Mouse (Mus musculus) kidney, embryonic 15.5 days (tissue): ENCODE data around the gene Supt3. TPM values are rescaled to one million over a fixed set of nuclear protein-coding genes. Genes with fewer than 3 reads are reported as not detected.

Experiments
- ATAC-seq: fragments of 200-750 bp; cut with Nextera tagmentation; replicated peaks from 2 replicates; pipeline ENCODE4 v1.8.0; 2017; ENCODE audit warnings: moderate TSS enrichment; ENCODE audit not compliant: low FRiP score
- H3K27ac ChIP-seq: fragments of 300-500 bp; sonication (generic); 2 replicates; pipeline ENCODE4 v1.5.1; 2015; ENCODE audit warnings: mild to moderate bottlenecking, inconsistent platforms
- H3K27me3 ChIP-seq: fragments of 300-500 bp; sonication (generic); 2 replicates; pipeline ENCODE4 v1.6.1; 2015; ENCODE audit warnings: inconsistent platforms
- H3K36me3 ChIP-seq: fragments of 300-500 bp; sonication (generic); 2 replicates; pipeline ENCODE4 v1.6.1; 2015; ENCODE audit warnings: inconsistent platforms
- H3K4me1 ChIP-seq: fragments of 300-500 bp; sonication (generic); 2 replicates; pipeline ENCODE4 v1.6.1; 2015; ENCODE audit warnings: inconsistent platforms
- H3K4me2 ChIP-seq: fragments of 300-500 bp; sonication (generic); 2 replicates; pipeline ENCODE4 v1.6.1; 2015; ENCODE audit warnings: moderate library complexity, mild to moderate bottlenecking, inconsistent platforms
- H3K4me3 ChIP-seq: fragments of 300-500 bp; sonication (generic); replicated peaks from 2 replicates; pipeline ENCODE4 v1.5.1; 2015; ENCODE audit warnings: mild to moderate bottlenecking, inconsistent platforms
- H3K9ac ChIP-seq: fragments of 300-500 bp; sonication (generic); 2 replicates; pipeline ENCODE4 v1.6.1; 2015; ENCODE audit warnings: mild to moderate bottlenecking, inconsistent platforms
- H3K9me3 ChIP-seq: fragments of 300-500 bp; sonication (generic); replicated peaks from 2 replicates; pipeline ENCODE4 v1.6.1; 2016; ENCODE audit warnings: inconsistent platforms
- WGBS: fragments of 180-500 bp; shearing (Covaris S2); methylation state at CpG from one replicate; pipeline ENCODE4 v1.1.7; 2015; ENCODE audit warnings: mixed read lengths; 5-methylcytosine and 5-hydroxymethylcytosine counted together
- polyA plus RNA-seq: library from polyadenylated mRNA; unstranded; fragments of >200 nt; fragmentation: Nextera tagmentation; extraction: Ambion mirVana; gene quantifications from 2 replicates; pipeline ENCODE4 v1.2.1, GENCODE M21; 2015

The Supt3 gene
- polyA plus RNA-seq, 1 experiment from 2014 or later = 22.4 TPM

GRCm38 (mm10) chr17:44743780-44744179 lies 33.2 kb upstream of the Supt3 start:
- no peaks in the 10 kb centered on the region for H3K9me3 ChIP-seq
- WGBS = 54% methylated on average over 3 of the region's 3 CpGs
- H3K4me3 ChIP-seq = no peak overlapping the region
- H3K27ac ChIP-seq = no peak overlapping the region
- H3K9ac ChIP-seq = no peak overlapping the region
- H3K27me3 ChIP-seq = peaks cover 22% of the 10 kb centered on the region
- ATAC-seq = no peak
- no peak overlapping the region for H3K4me2 ChIP-seq
- H3K36me3 ChIP-seq = no peaks in the 10 kb centered on the region
- H3K4me1 ChIP-seq = no peaks in the 10 kb centered on the region

DNA sequence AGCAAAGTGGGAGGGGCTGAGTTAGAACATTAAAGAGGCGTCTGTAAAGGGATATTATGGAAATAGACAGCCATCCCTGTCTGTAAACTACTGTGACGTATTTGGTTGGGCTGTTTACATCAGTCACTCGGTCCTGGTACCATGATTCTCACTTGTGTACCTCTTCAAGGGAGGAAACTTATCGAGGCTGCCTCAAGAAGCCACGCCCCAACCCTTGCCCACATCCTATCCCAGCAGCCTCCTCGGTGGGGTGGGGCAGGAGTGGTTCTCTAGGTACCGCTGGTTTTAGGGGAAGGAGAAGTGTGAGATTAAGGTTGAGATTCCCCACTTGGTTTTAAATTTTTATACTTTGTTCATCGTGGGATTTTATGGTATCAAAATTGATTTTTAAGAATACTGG lies 31.6 kb upstream of the Supt3 start:
- Histone ChIP-seq H3K27me3 (peaks cover 7% of the 10 kb centered on the region), H3K9me3 (no peaks in the 10 kb centered on the region), H3K9ac (no peak overlapping the region), H3K4me3 (no peak overlapping the region), H3K4me2 (no peak overlapping the region), H3K36me3 (no peaks in the 10 kb centered on the region), H3K4me1 (no peaks in the 10 kb centered on the region), H3K27ac (no peak overlapping the region)
- WGBS = 89% methylated on average over 8 of the region's 8 CpGs
- ATAC-seq = no peak

DNA sequence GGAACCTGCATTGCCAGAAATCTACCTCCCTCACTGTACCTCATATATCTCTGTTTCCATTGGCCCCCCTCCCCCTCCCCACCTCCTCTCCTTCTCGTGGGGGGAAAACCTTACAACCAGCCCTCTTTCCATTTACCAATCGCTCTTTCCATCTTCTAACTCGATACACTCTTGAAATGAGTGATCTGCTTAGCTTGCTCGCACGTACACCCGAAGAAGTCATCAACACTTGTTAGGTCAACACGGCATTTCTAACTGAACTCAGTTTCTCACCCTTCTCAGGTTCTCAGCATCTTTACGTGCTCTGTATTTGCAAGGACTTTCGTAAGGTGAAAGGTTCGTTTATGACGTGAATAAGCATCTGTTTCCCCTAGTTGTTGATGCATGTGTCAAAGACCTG lies 10.6 kb upstream of the Supt3 start:
- Histone ChIP-seq H3K4me1 (no peaks in the 10 kb centered on the region), H3K9ac (no peak overlapping the region), H3K36me3 (no peaks in the 10 kb centered on the region), H3K9me3 (no peaks in the 10 kb centered on the region), H3K27ac (no peak overlapping the region), H3K4me2 (no peak overlapping the region), H3K27me3 (no peaks in the 10 kb centered on the region), H3K4me3 (no peak overlapping the region)
- no peak for ATAC-seq
- WGBS = 79% methylated on average over 11 of the region's 11 CpGs

GRCm38 (mm10) chr17:44766975-44767374 lies 10.0 kb upstream of the Supt3 start:
- Histone ChIP-seq H3K9ac (no peak overlapping the region), H3K9me3 (no peaks in the 10 kb centered on the region), H3K4me2 (no peak overlapping the region), H3K27me3 (no peaks in the 10 kb centered on the region), H3K4me3 (no peak overlapping the region), H3K36me3 (no peaks in the 10 kb centered on the region), H3K4me1 (no peaks in the 10 kb centered on the region), H3K27ac (no peak overlapping the region)
- 81% methylated on average over 2 of the region's 2 CpGs for WGBS
- ATAC-seq = no peak

GRCm38 (mm10) chr17:44767375-44767774 lies 9.6 kb upstream of the Supt3 start:
- 94% methylated on average over 1 of the region's 1 CpGs for WGBS
- no peaks in the 10 kb centered on the region for H3K36me3 ChIP-seq
- no peak overlapping the region for H3K27ac ChIP-seq
- H3K4me3 ChIP-seq = no peak overlapping the region
- no peak overlapping the region for H3K4me2 ChIP-seq
- no peak for ATAC-seq
- H3K27me3 ChIP-seq = no peaks in the 10 kb centered on the region
- no peaks in the 10 kb centered on the region for H3K4me1 ChIP-seq
- H3K9me3 ChIP-seq = no peaks in the 10 kb centered on the region
- H3K9ac ChIP-seq = no peak overlapping the region

- Histone ChIP-seq H3K4me3 (no peak overlapping the region), H3K4me2 (no peak overlapping the region), H3K27ac (no peak overlapping the region), H3K36me3 (no peaks in the 10 kb centered on the region), H3K9me3 (no peaks in the 10 kb centered on the region), H3K4me1 (no peaks in the 10 kb centered on the region), H3K27me3 (no peaks in the 10 kb centered on the region), H3K9ac (no peak overlapping the region)
- ATAC-seq = no peak
- WGBS = 66% methylated on average over 5 of the region's 5 CpGs
Observed at GRCm38 (mm10) chr17:44768522-44768921, 8.4 kb upstream of the Supt3 start.

GRCm38 (mm10) chr17:44770871-44771270 lies 6.1 kb upstream of the Supt3 start:
- Histone ChIP-seq H3K27me3 (no peaks in the 10 kb centered on the region), H3K4me3 (no peak overlapping the region), H3K9ac (no peak overlapping the region), H3K4me1 (no peaks in the 10 kb centered on the region), H3K9me3 (no peaks in the 10 kb centered on the region), H3K36me3 (no peaks in the 10 kb centered on the region), H3K4me2 (no peak overlapping the region), H3K27ac (no peak overlapping the region)
- ATAC-seq = no peak
- WGBS = 87% methylated on average over 2 of the region's 2 CpGs

- Histone ChIP-seq H3K4me3 (no peak overlapping the region), H3K4me1 (no peaks in the 10 kb centered on the region), H3K27me3 (no peaks in the 10 kb centered on the region), H3K9ac (no peak overlapping the region), H3K9me3 (no peaks in the 10 kb centered on the region), H3K36me3 (no peaks in the 10 kb centered on the region), H3K4me2 (no peak overlapping the region), H3K27ac (no peak overlapping the region)
- ATAC-seq = no peak
- WGBS = 92% methylated on average over 2 of the region's 2 CpGs
Observed at GRCm38 (mm10) chr17:44772576-44772975, 4.4 kb upstream of the Supt3 start.

GRCm38 (mm10) chr17:44777337-44777804 lies 419 bp downstream of the Supt3 start:
- Histone ChIP-seq H3K4me2 (peak overlapping the region; percentile 79), H3K9ac (peak overlapping the region; percentile 93), H3K9me3 (no peaks in the 10 kb centered on the region), H3K27me3 (no peaks in the 10 kb centered on the region), H3K36me3 (no peaks in the 10 kb centered on the region), H3K27ac (peak overlapping the region; percentile 92), H3K4me3 (peak overlapping the region; percentile 85), H3K4me1 (peaks cover 7% of the 10 kb centered on the region; the same call in 1 of the 2 replicates)
- WGBS = under 1% methylated on average over 33 of the region's 35 CpGs
- ATAC-seq = peak; percentile 88

DNA sequence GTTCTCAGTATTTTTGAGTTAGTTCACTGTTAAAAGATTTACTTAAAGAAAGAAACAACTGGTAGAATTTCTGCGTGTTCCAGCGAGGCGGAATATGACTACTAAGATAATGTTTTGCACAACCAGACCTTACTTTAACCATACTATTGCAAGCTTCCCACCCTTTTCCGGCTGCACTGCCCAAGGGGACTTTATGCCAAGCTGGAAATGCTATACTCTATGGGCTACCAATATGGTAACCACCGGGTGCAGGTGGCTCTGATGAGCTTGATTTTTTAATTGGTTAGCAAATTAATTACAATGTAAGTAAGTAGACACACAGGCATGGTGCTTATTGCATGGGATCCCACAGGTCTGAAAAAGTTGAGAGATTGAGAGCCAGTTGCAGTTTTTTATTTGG lies 1.2 kb downstream of the Supt3 start:
- Histone ChIP-seq H3K4me3 (peak overlapping the region; percentile 85), H3K4me2 (peak overlapping the region; percentile 79), H3K27ac (peak overlapping the region; percentile 92; the same call in 1 of the 2 replicates), H3K36me3 (no peaks in the 10 kb centered on the region), H3K27me3 (no peaks in the 10 kb centered on the region), H3K4me1 (peaks cover 7% of the 10 kb centered on the region; the same call in 1 of the 2 replicates), H3K9ac (0 out of 2 replicates have a peak overlapping the region, but pooled peaks have one; percentile 93), H3K9me3 (no peaks in the 10 kb centered on the region)
- no peak for ATAC-seq
- 65% methylated on average over 5 of the region's 5 CpGs for WGBS

GRCm38 (mm10) chr17:44780353-44780752 lies 3.4 kb downstream of the Supt3 start:
- H3K9ac ChIP-seq = no peak overlapping the region
- 71% methylated on average over 4 of the region's 4 CpGs for WGBS
- no peaks in the 10 kb centered on the region for H3K36me3 ChIP-seq
- no peak for ATAC-seq
- no peaks in the 10 kb centered on the region for H3K27me3 ChIP-seq
- H3K27ac ChIP-seq = no peak overlapping the region
- H3K4me3 ChIP-seq = no peak overlapping the region
- H3K4me2 ChIP-seq = no peak overlapping the region
- H3K9me3 ChIP-seq = no peaks in the 10 kb centered on the region
- H3K4me1 ChIP-seq = peaks cover 7% of the 10 kb centered on the region; the same call in 1 of the 2 replicates

DNA sequence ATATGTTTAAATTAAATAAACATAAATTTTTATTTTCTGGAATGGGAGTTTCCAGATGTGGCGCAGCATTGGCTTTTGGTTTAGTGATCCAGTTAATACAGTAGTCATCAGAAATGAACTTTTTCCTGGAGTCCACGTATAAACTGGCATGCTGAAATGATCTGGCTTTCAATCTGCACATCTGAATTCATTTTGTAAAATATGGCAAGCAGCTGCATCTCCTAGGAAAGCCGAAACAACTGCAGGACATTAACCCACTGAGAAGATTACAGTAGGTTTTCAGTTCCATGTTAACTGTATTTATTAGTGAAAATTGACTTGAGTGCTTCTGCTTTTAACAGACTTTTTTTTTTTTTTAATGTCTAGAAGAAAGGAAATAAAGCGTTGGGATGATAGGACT lies 5.4 kb downstream of the Supt3 start:
- WGBS = 91% methylated on average over 4 of the region's 4 CpGs
- Histone ChIP-seq H3K4me2 (no peak overlapping the region), H3K4me3 (no peak overlapping the region), H3K9me3 (no peaks in the 10 kb centered on the region), H3K36me3 (no peaks in the 10 kb centered on the region), H3K9ac (no peak overlapping the region), H3K27ac (no peak overlapping the region), H3K4me1 (peaks cover 7% of the 10 kb centered on the region; the same call in 1 of the 2 replicates), H3K27me3 (no peaks in the 10 kb centered on the region)
- ATAC-seq = no peak

DNA sequence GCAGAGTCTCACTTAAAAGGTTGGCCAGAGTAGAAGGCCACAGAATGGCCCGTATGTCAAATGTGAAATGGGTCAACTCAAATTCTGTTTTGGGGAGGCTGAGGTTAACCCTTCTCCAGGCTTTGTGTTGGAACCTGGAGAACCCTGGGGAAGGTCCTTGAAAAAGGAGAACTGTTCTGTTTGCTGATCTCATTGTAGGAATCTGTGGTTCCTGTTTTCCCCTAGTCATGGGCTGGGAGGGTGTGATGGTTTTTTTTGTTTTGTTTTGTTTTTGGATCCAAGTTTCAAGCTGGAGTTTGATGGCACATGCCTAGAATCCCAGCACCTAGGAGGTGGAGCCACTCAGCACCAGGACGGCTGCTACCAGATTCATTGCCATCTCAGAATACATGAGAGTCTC lies 6.2 kb downstream of the Supt3 start:
- Histone ChIP-seq H3K27ac (no peak overlapping the region), H3K27me3 (no peaks in the 10 kb centered on the region), H3K9me3 (no peaks in the 10 kb centered on the region), H3K9ac (no peak overlapping the region), H3K4me2 (no peak overlapping the region), H3K4me3 (no peak overlapping the region), H3K36me3 (no peaks in the 10 kb centered on the region), H3K4me1 (peaks cover 2% of the 10 kb centered on the region; the same call in 1 of the 2 replicates)
- ATAC-seq = no peak
- WGBS = 72% methylated on average over 2 of the region's 2 CpGs
